Mouse (Mus musculus) left cerebral cortex, adult 8-10 months (tissue): ENCODE measurements around the gene Ank2. TPM values are rescaled to one million over a fixed set of nuclear protein-coding genes. Genes with fewer than 3 reads are reported as not detected.
A peak's percentile ranks its signal among the peaks of the same experiment; 100 is the strongest.

Experiments
- DNase-seq, 2 experiments: peaks; one replicate each; pipeline ENCODE4 v3.0.0; 2022; ENCODE audit warnings: low spot score in 2 of 2
- total RNA-seq, 4 experiments: library from RNA; stranded (reverse); gene quantifications; 2 replicates each; pipeline ENCODE4 v1.2.4; 2022

Gene Ank2
- total RNA-seq, 4 experiments from 2014 or later, result 772 to 913 (median 838) TPM

- DNase-seq, result no peak
These were observed 204.4 kb downstream of the Ank2 start for GRCm38 (mm10) chr3:127294610-127295349.

- no peak for DNase-seq
These were observed 205.1 kb downstream of the Ank2 start for GRCm38 (mm10) chr3:127294079-127294478.

GRCm38 (mm10) chr3:127293479-127293874 is 205.7 kb downstream of the Ank2 start:
- DNase-seq, result peak; percentile 49 to 90

- DNase-seq, result no peak
These were observed 206.2 kb downstream of the Ank2 start for GRCm38 (mm10) chr3:127292864-127293478.

- no peak for DNase-seq
These were observed 216.9 kb downstream of the Ank2 start for GRCm38 (mm10) chr3:127282277-127282676.

GRCm38 (mm10) chr3:127281390-127281789 is 217.8 kb downstream of the Ank2 start:
- no peak for DNase-seq

- DNase-seq, result no peak
These were observed 218.8 kb downstream of the Ank2 start for GRCm38 (mm10) chr3:127280376-127280775.

- no peak for DNase-seq
These were observed 223.2 kb downstream of the Ank2 start for GRCm38 (mm10) chr3:127275953-127276352.

- no peak for DNase-seq
These were observed 226.3 kb downstream of the Ank2 start for GRCm38 (mm10) chr3:127272801-127273200.

GRCm38 (mm10) chr3:127269616-127270015 is 229.5 kb downstream of the Ank2 start:
- DNase-seq, result no peak

- no peak for DNase-seq
These were observed 231.3 kb downstream of the Ank2 start for GRCm38 (mm10) chr3:127267846-127268245.

- DNase-seq, result peak in 1 of 2 experiments; percentile 40
These were observed 233.4 kb downstream of the Ank2 start for GRCm38 (mm10) chr3:127265732-127266131.

GRCm38 (mm10) chr3:127265182-127265581 is 234.0 kb downstream of the Ank2 start:
- DNase-seq, result no peak

- no peak for DNase-seq
These were observed 238.4 kb downstream of the Ank2 start for GRCm38 (mm10) chr3:127260786-127261166.

GRCm38 (mm10) chr3:127260007-127260785 is 239.0 kb downstream of the Ank2 start:
- no peak for DNase-seq

GRCm38 (mm10) chr3:127258466-127259075 is 240.6 kb downstream of the Ank2 start:
- DNase-seq, result no peak

GRCm38 (mm10) chr3:127257969-127258368 is 241.2 kb downstream of the Ank2 start:
- DNase-seq, result no peak

- DNase-seq, result peak; percentile 28 to 43
These were observed 241.7 kb downstream of the Ank2 start for GRCm38 (mm10) chr3:127257279-127257925.

- DNase-seq, result no peak
These were observed 242.5 kb downstream of the Ank2 start for GRCm38 (mm10) chr3:127256681-127257080.

GRCm38 (mm10) chr3:127250930-127251329 is 248.2 kb downstream of the Ank2 start:
- DNase-seq, result no peak

GRCm38 (mm10) chr3:127248611-127249010 is 250.5 kb downstream of the Ank2 start:
- no peak for DNase-seq
